Mouse (Mus musculus) liver, postnatal 0 days (tissue): ENCODE measurements around the gene Chd6.

Source experiments
- CTCF ChIP-seq: sonication (generic); IDR thresholded peaks from 2 replicates; pipeline ENCODE4 v1.5.1; 2016; ENCODE audit warnings: antibody characterized with exemption, low read depth
- EP300 ChIP-seq: IDR thresholded peaks from 2 replicates; pipeline ENCODE4 v1.6.1; 2016; ENCODE audit warnings: antibody characterized with exemption, low read depth, mild to moderate bottlenecking

GRCm38 (mm10) chr2:161004338-161004737 is 104.5 kb downstream of the Chd6 start:
- no peak for TF ChIP-seq CTCF
- TF ChIP-seq EP300: no peak
